Mouse (Mus musculus) urinary bladder, postnatal 10 days (tissue): ENCODE results near the gene Wrap53.
"Not testable (repeated sequence)": the region's sequence is repeated elsewhere in the genome, so short reads cannot be mapped to it uniquely, and the experiment has no call there.

Experiments used
- DNase-seq: peaks from one replicate; pipeline ENCODE4 v3.0.0; 2022; ENCODE audit warnings: low spot score

Gene Wrap53

DNA sequence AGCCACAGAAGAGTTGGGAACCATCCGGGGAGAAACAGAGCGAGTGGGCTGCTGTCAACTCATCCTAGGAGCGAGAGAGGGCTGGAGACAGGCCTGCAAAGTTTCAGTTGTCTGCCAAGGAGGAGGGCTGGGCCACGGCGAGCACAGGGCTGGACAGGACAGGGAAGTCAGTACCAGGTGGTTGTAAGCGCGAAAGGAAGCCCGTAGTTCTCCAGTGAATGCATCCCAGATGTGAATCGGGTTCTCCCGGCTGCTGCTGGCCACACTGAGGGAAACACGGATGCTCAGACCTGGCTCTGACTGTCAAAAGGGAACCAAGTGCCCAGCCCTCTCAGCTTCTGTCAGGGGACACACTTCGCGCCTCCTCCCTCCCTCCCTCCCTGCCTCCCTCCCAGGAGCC lies 16.7 kb downstream of the Wrap53 start:
- DNase-seq = no peak

GRCm38 (mm10) chr11:69560896-69561854 lies 18.9 kb downstream of the Wrap53 start:
- no peak for DNase-seq

GRCm38 (mm10) chr11:69559851-69560765 lies 19.9 kb downstream of the Wrap53 start, which contains the start of gene Efnb3:
Efnb3 (minus strand) TSS chr11:69560205.
- DNase-seq = no peak

DNA sequence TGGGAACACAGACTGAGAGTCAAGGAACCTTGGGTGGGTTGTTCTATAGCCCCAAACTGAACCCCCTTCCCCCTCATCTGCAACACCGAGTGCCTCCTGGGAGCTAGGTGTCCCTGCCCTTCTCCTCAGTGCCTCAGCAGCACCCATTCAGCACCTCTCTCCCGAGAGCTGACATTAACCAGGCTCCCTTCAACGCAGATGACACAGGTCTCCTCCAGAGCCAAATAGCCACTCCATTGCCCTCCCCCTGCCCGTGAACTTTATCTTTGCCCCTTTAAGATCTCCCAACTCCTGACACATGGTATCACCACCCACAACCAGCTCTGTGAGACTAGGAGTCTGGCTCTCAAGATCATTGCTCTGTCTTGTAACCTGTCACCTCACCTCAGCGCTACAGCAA lies 20.9 kb downstream of the Wrap53 start:
- DNase-seq = no peak

GRCm38 (mm10) chr11:69558756-69559155 lies 21.3 kb downstream of the Wrap53 start:
- no peak for DNase-seq

GRCm38 (mm10) chr11:69557381-69557958 lies 22.6 kb downstream of the Wrap53 start:
- DNase-seq = no peak

DNA sequence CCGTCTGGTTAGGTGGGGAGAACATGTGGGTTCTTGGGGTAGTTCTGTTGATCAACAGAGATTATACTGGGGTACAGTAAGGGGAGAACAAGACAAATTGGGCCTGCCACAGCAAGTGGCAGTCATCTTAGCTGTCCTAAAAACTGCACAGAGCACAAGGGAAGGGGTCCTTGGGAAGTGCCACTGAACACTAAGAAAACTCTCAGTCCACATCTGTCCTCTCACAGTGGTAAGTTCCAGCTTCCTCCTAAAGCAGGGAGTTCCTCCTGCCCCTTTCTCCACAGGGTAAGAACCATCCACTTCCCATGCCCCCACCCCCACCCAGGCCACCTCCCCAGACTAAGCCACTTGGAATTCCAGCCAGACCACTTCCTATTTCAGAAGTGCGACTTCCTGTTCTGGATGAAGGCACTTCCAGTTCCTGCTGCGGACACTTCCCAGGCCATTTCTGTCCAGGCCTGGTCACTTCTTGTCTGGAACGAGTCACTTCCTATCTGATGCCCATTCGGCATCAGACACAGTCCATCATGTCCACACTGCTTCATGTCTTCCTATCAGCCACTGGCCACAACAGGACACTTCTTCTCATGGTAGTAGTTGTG lies 25.4 kb downstream of the Wrap53 start:
- DNase-seq = no peak

DNA sequence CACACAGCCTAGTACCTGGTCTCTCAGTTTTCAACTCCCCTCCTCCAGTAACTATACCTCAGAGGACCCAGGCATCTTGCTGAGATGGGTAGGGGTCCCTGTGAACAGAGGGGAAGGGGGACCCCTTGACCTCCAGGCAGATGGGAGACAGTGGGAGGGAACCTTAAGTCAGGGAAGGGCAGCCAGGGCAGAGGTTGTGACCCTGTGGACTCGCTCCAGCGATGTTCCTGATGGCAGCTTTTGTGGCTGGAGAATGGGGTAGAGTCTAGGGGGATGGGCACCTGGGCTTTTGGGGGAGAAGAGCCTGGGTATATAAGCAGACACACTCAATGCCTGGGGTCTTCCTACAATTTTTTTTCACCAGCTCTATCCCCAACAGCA lies 26.7 kb downstream of the Wrap53 start:
- DNase-seq = no peak

GRCm38 (mm10) chr11:69552622-69553340 lies 27.3 kb downstream of the Wrap53 start:
- DNase-seq = no peak

GRCm38 (mm10) chr11:69551310-69551709 lies 28.7 kb downstream of the Wrap53 start:
- no peak for DNase-seq

- no peak for DNase-seq
Observed at GRCm38 (mm10) chr11:69549060-69549656, 30.9 kb downstream of the Wrap53 start, which contains the start of gene Dnah2. Dnah2 (minus strand) TSS chr11:69549110.

- no peak for DNase-seq
Observed at GRCm38 (mm10) chr11:69547071-69547470, 33.0 kb downstream of the Wrap53 start.

GRCm38 (mm10) chr11:69546423-69547053 lies 33.5 kb downstream of the Wrap53 start:
- peak; percentile 52 for DNase-seq

DNA sequence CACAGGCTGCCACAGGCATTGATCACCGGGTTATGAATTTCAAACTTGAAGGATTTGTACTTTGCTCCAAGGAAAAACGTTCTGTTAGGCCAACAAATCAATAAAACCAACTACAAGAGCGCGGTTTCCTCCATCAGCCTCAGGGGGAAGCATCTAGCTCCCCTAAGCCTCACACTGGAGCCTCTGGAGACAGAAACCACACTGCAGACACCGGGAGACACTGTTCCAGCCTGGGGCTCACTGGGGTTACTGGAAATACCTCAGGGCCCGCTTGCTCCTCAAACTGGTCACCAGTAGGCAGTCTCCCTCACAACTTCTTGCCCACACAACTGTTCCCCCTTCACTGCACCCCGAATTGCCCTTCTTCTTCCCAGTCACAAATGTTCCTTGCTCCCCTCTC lies 34.1 kb downstream of the Wrap53 start:
- no peak for DNase-seq

DNA sequence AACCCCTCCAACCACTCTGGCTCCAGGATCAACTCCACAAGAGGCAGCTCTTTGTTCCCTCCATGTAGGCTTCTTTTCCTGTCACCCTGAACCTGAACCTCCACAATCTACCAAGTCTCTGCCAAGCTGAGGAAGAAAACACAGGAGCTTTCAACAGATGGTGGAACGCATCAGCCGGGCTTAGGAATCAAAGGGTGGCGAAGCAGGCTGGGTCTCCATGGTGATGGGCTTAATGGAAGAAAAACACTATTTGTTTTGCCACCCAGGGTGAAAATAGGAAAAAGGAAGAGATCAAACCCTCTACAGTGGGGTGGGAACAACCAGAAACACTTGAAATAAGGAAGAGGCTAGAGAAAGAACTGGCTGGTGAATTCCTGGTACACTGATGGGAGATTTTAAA lies 36.5 kb downstream of the Wrap53 start:
- DNase-seq = no peak

- DNase-seq = not testable (repeated sequence)
Observed at GRCm38 (mm10) chr11:69541741-69542140, 38.3 kb downstream of the Wrap53 start.

- DNase-seq = no peak
Observed at GRCm38 (mm10) chr11:69540700-69541099, 39.4 kb downstream of the Wrap53 start.

- DNase-seq = no peak
Observed at GRCm38 (mm10) chr11:69534990-69535389, 45.1 kb downstream of the Wrap53 start.

DNA sequence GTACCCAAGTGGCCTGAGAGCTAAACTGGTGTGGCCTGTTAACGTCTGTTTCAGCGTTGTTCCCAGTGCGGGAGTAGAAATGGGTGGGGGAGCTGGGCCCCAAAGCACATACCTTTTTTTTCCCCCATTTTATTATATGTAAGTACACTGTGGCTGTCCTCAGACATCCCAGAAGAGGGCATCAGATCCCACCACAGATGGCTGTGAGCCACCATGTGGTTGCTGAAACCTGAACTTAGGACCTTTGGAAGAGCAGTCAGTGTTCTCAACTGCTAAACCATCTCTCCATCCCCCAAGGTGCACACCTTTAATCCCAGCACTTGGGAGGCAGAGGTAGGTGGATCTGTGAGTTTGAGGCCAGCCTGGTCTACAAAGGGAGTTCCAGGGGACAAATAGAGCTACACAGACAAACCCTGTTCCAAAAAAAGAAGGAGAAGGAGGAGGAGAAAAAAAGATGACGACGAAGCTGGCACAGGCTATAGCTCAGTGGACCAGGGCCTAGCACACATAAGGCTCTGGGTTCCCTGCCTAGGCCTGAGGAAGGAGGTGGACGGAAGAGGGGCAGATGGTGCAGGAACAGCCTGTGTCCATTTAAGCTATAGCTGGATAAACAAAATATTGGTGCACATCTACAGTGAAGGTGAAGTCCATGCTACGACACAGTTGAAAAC lies 47.4 kb downstream of the Wrap53 start:
- no peak for DNase-seq

- DNase-seq = not testable (repeated sequence)
Observed at GRCm38 (mm10) chr11:69530755-69531154, 49.3 kb downstream of the Wrap53 start.
